Mouse (Mus musculus): Measurements from ENCODE around the gene Fads6. TPM values are rescaled to one million over a fixed set of nuclear protein-coding genes. Genes with fewer than 3 reads are reported as not detected.
A peak's percentile ranks its signal among the peaks of the same experiment; 100 is the strongest.

Gene Fads6
- 1.3 and 1.5 TPM in 2 replicates for polyA plus RNA-seq (2014; fragmentation: Nextera tagmentation; extraction: Ambion mirVana)

DNA sequence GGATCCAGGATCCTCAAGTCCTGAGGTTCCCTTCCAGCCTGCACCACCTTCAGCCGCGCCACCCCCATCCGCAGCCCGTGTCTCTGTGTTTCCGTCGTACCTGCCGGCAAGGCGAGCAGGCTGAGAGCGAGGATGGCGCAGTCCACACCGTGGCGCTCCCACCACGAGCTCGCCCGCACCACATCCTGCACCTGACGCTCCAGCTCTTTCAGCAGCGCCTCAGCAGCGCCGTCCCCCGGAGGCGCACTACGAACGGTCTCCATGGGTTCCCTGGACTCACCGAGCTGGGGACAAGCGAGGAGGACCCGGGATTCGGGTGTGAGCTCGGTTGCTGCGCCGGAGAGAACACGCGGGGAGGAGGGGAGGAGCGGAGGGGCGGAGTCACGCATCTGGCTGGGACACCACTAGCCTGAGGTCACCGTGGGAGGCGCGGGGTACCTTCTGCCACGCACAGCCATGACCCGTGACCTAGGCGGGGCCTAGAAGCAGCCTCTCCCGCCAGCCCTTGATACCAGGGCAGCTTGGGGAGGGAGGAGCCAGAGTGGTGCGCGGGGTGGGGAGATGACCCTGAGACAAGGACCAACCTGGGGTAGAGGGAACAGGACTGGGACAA lies at the start of gene Fads6:
Gene Fads6 (minus strand): TSS at position 450 of the 613 bp plus-strand sequence.
- H3K27ac ChIP-seq (ENCODE audit: low read length), result no peak within 1 kb of the TSS
- peak within 1 kb of the TSS; percentile 75 for H3K4me2 ChIP-seq (replicated peaks; ENCODE audit: low read depth, low read length)
- no peaks in the 10 kb centered on the region for H3K36me3 ChIP-seq (ENCODE audit: control insufficient read depth, insufficient read depth, low read length)
- peak within 1 kb of the TSS; percentile 39 for H3K4me3 ChIP-seq (ENCODE audit: low read depth, low read length)
- 0 out of 2 replicates have a peak, but pooled peaks cover 3% of the 10 kb centered on the region for H3K4me1 ChIP-seq (ENCODE audit: control insufficient read depth, insufficient read depth, low read length)
- ATAC-seq (ENCODE audit: insufficient number of reproducible peaks, insufficient read depth, low FRiP score, low read depth), result peak; percentile 70
- H3K27me3 ChIP-seq (ENCODE audit: control insufficient read depth, insufficient read depth, low read length), result no peaks in the 10 kb centered on the region
- 0 out of 2 replicates have a peak within 1 kb of the TSS, but pooled peaks have one; percentile 21 for H3K9ac ChIP-seq (replicated peaks; ENCODE audit: low read depth, low read length)
- H3K9me3 ChIP-seq (ENCODE audit: control insufficient read depth, low read depth, low read length), result no peaks in the 10 kb centered on the region
- under 1% methylated on average over 44 of the region's 44 CpGs for WGBS

DNA sequence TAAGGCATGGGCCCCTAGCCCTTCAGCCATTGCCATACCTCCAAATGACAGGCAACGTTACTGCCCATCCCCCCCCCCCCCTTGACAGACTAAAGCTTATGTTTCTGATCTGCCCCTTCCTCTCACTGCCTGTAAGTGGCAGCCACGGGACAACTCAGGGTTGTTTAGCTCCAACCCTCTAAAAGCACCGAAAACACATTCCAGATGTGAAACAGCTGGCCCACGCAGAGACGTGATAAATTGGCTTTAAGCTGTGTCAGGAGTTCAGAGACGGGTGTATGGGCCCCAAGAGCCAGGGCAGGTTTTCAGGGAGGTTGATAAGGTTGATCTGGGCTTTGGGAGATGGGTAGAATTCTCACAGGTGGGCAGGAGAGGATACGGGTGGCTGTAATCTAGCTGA lies 48.1 kb upstream of the Fads6 start:
- Histone ChIP-seq H3K4me3 (ENCODE audit: low read depth, low read length) (no peak overlapping the region), H3K9ac (replicated peaks; ENCODE audit: low read depth, low read length) (no peak overlapping the region), H3K4me1 (ENCODE audit: control insufficient read depth, insufficient read depth, low read length) (peaks cover 21% of the 10 kb centered on the region; the same call in 1 of the 2 replicates), H3K36me3 (ENCODE audit: control insufficient read depth, insufficient read depth, low read length) (no peaks in the 10 kb centered on the region), H3K4me2 (replicated peaks; ENCODE audit: low read depth, low read length) (no peak overlapping the region), H3K9me3 (ENCODE audit: control insufficient read depth, low read depth, low read length) (no peaks in the 10 kb centered on the region), H3K27me3 (ENCODE audit: control insufficient read depth, insufficient read depth, low read length) (no peaks in the 10 kb centered on the region), H3K27ac (ENCODE audit: low read length) (no peak overlapping the region)
- ATAC-seq (ENCODE audit: insufficient number of reproducible peaks, insufficient read depth, low FRiP score, low read depth), result no peak
- WGBS, result 13% methylated on average over 7 of the region's 7 CpGs

DNA sequence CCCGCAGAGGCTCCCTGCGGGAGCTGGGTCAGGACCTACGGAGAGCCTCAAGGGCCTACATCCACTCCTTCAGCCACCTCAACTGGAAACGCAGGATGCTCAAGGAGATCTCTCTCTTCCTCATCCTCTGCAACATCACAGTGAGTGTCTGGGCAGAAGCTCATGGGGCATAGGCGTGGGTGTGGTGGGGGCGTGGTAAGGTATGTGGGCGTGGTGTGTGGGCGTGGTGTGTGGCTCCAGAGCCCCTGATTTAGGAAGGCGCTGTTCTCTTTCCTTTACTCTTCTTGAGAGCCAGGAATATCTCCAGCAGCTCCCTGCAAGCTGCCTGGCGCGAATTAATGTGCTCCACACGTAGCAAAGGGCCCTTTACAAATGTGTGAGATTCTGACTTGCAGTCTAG lies 47.5 kb upstream of the Fads6 start:
- ATAC-seq (ENCODE audit: insufficient number of reproducible peaks, insufficient read depth, low FRiP score, low read depth), result no peak
- no peak overlapping the region for H3K4me2 ChIP-seq (replicated peaks; ENCODE audit: low read depth, low read length)
- no peak overlapping the region for H3K27ac ChIP-seq (ENCODE audit: low read length)
- H3K4me1 ChIP-seq (ENCODE audit: control insufficient read depth, insufficient read depth, low read length), result peaks cover 21% of the 10 kb centered on the region; the same call in 1 of the 2 replicates
- WGBS, result 11% methylated on average over 12 of the region's 12 CpGs
- H3K9me3 ChIP-seq (ENCODE audit: control insufficient read depth, low read depth, low read length), result no peaks in the 10 kb centered on the region
- H3K36me3 ChIP-seq (ENCODE audit: control insufficient read depth, insufficient read depth, low read length), result no peaks in the 10 kb centered on the region
- no peak overlapping the region for H3K9ac ChIP-seq (replicated peaks; ENCODE audit: low read depth, low read length)
- H3K27me3 ChIP-seq (ENCODE audit: control insufficient read depth, insufficient read depth, low read length), result no peaks in the 10 kb centered on the region
- no peak overlapping the region for H3K4me3 ChIP-seq (ENCODE audit: low read depth, low read length)

DNA sequence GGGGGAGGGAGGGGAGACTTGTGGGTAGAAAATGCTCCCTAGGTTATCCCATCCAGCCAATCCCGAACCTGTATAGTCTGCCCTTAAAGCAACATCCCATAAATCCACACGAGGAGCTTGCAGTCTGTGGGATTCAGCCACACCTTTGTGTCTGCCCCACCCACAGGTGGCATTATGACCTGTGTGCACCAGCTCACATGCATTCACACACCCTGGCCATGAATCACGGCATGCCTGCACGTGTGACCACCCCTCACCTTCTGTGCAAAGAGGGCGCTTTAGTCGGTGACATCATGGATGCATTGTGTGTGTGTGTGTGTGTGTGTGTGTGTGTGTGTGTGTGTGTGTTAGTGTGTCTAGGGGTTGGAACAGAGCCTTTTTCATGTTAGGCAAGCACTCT lies 44.4 kb upstream of the Fads6 start:
- no peak overlapping the region for H3K4me3 ChIP-seq (ENCODE audit: low read depth, low read length)
- H3K4me2 ChIP-seq (replicated peaks; ENCODE audit: low read depth, low read length), result no peak overlapping the region
- no peak overlapping the region for H3K27ac ChIP-seq (ENCODE audit: low read length)
- no peak overlapping the region for H3K9ac ChIP-seq (replicated peaks; ENCODE audit: low read depth, low read length)
- H3K27me3 ChIP-seq (ENCODE audit: control insufficient read depth, insufficient read depth, low read length), result no peaks in the 10 kb centered on the region
- no peaks in the 10 kb centered on the region for H3K36me3 ChIP-seq (ENCODE audit: control insufficient read depth, insufficient read depth, low read length)
- no peaks in the 10 kb centered on the region for H3K9me3 ChIP-seq (ENCODE audit: control insufficient read depth, low read depth, low read length)
- ATAC-seq (ENCODE audit: insufficient number of reproducible peaks, insufficient read depth, low FRiP score, low read depth), result no peak
- 58% methylated on average over 6 of the region's 6 CpGs for WGBS
- peaks cover 15% of the 10 kb centered on the region; the same call in 1 of the 2 replicates for H3K4me1 ChIP-seq (ENCODE audit: control insufficient read depth, insufficient read depth, low read length)

DNA sequence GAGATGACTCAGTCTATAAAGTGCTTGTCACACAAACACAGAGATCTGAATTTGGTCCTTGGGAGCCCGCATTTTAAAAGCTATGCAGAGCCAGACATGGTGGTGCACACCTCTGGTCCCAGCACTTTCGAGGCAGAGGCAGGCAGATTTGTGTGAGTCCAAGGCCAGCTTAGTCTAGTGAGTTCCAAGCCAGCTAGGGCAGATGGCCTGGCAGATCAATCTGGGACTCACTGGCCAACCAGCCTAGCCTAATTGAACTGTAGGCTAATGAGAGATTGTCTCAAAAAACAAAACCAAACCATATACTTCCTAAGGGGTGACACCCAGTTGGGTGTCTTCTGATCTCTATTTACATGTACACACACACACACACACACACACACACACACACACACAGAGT lies 43.8 kb upstream of the Fads6 start:
- WGBS, result 78% methylated on average over 2 of the region's 2 CpGs
- H3K36me3 ChIP-seq (ENCODE audit: control insufficient read depth, insufficient read depth, low read length), result no peaks in the 10 kb centered on the region
- no peak for ATAC-seq (ENCODE audit: insufficient number of reproducible peaks, insufficient read depth, low FRiP score, low read depth)
- no peaks in the 10 kb centered on the region for H3K27me3 ChIP-seq (ENCODE audit: control insufficient read depth, insufficient read depth, low read length)
- H3K9ac ChIP-seq (replicated peaks; ENCODE audit: low read depth, low read length), result no peak overlapping the region
- no peak overlapping the region for H3K4me3 ChIP-seq (ENCODE audit: low read depth, low read length)
- no peak overlapping the region for H3K4me2 ChIP-seq (replicated peaks; ENCODE audit: low read depth, low read length)
- no peak overlapping the region for H3K27ac ChIP-seq (ENCODE audit: low read length)
- no peaks in the 10 kb centered on the region for H3K9me3 ChIP-seq (ENCODE audit: control insufficient read depth, low read depth, low read length)
- H3K4me1 ChIP-seq (ENCODE audit: control insufficient read depth, insufficient read depth, low read length), result peaks cover 14% of the 10 kb centered on the region; the same call in 1 of the 2 replicates

DNA sequence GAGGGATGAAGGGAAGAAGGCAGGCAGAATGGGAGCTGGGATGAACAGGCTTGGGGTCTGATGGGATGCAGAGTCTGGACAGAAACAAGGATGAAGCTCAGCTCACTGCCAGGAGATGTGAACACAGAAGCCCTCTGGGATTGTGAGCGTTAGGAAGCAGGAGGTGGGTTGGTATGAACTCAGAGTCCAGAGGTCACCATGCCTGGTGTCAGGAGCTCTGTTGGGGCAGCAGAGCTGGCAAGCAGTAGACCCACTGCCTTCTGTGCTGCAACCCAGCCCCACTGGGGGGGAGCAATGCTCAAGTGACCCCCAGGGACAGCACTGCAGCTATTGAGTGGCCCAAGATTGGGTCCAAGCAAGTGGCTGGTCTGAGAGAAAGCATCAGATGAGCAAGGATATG lies 40.4 kb upstream of the Fads6 start:
- Histone ChIP-seq H3K4me2 (replicated peaks; ENCODE audit: low read depth, low read length) (no peak overlapping the region), H3K36me3 (ENCODE audit: control insufficient read depth, insufficient read depth, low read length) (no peaks in the 10 kb centered on the region), H3K27me3 (ENCODE audit: control insufficient read depth, insufficient read depth, low read length) (peaks cover 18% of the 10 kb centered on the region), H3K9me3 (ENCODE audit: control insufficient read depth, low read depth, low read length) (no peaks in the 10 kb centered on the region), H3K27ac (ENCODE audit: low read length) (no peak overlapping the region), H3K9ac (replicated peaks; ENCODE audit: low read depth, low read length) (no peak overlapping the region), H3K4me3 (ENCODE audit: low read depth, low read length) (no peak overlapping the region), H3K4me1 (ENCODE audit: control insufficient read depth, insufficient read depth, low read length) (0 out of 2 replicates have a peak, but pooled peaks cover 4% of the 10 kb centered on the region)
- no peak for ATAC-seq (ENCODE audit: insufficient number of reproducible peaks, insufficient read depth, low FRiP score, low read depth)
- WGBS, result 45% methylated on average over 1 of the region's 1 CpGs

DNA sequence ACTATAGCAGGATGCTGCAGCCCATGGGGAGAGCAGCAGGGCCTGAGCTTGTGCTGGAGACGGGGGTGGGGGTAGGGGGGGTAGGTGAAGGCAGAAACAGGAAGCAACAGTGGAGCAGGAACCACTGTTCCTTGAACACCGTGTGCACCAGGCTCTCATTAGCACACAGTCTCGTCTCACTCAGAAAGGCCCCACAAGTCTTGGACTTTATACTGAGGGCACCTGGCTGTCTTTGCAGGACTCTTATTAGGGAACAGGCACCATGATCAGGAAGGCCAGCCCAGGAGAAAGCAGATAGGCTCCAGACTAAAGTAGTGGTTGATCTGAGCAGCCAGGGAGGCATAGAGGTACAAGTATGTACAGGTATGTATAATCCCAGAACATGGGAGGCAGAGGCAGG lies 39.9 kb upstream of the Fads6 start:
- ATAC-seq (ENCODE audit: insufficient number of reproducible peaks, insufficient read depth, low FRiP score, low read depth), result no peak
- Histone ChIP-seq H3K27me3 (ENCODE audit: control insufficient read depth, insufficient read depth, low read length) (peaks cover 22% of the 10 kb centered on the region), H3K36me3 (ENCODE audit: control insufficient read depth, insufficient read depth, low read length) (no peaks in the 10 kb centered on the region)

DNA sequence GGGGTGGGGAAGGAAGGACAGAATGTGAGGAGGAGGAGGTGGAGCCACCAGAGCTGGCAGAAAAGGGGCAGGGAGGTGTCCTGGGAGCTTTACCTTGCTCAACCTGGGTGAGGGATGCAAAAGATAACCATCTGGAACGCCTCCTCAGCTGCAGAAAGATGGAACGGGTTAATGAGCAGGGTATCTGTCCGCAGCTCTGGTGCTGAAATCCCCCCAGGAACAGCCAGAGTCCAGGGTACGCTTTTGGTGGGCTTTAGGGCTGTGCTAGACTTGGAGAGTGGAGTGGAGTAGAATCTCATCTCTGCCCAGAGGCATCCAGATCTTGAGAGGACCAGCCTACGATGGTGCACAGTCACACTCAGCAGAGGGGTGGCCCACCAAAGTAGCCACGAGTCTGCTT lies 38.7 kb upstream of the Fads6 start:
- 16% methylated on average over 6 of the region's 6 CpGs for WGBS
- Histone ChIP-seq H3K36me3 (ENCODE audit: control insufficient read depth, insufficient read depth, low read length) (no peaks in the 10 kb centered on the region), H3K9me3 (ENCODE audit: control insufficient read depth, low read depth, low read length) (no peaks in the 10 kb centered on the region), H3K4me3 (ENCODE audit: low read depth, low read length) (no peak overlapping the region), H3K27ac (ENCODE audit: low read length) (no peak overlapping the region), H3K4me2 (replicated peaks; ENCODE audit: low read depth, low read length) (no peak overlapping the region), H3K27me3 (ENCODE audit: control insufficient read depth, insufficient read depth, low read length) (peaks cover 22% of the 10 kb centered on the region), H3K9ac (replicated peaks; ENCODE audit: low read depth, low read length) (no peak overlapping the region), H3K4me1 (ENCODE audit: control insufficient read depth, insufficient read depth, low read length) (0 out of 2 replicates have a peak, but pooled peaks cover 4% of the 10 kb centered on the region)
- ATAC-seq (ENCODE audit: insufficient number of reproducible peaks, insufficient read depth, low FRiP score, low read depth), result no peak

More for the DNA sequence above, 39.9 kb upstream of the Fads6 start:
- Histone ChIP-seq H3K9ac (replicated peaks; ENCODE audit: low read depth, low read length) (no peak overlapping the region), H3K27ac (ENCODE audit: low read length) (no peak overlapping the region), H3K4me3 (ENCODE audit: low read depth, low read length) (no peak overlapping the region), H3K4me2 (replicated peaks; ENCODE audit: low read depth, low read length) (no peak overlapping the region), H3K9me3 (ENCODE audit: control insufficient read depth, low read depth, low read length) (no peaks in the 10 kb centered on the region), H3K4me1 (ENCODE audit: control insufficient read depth, insufficient read depth, low read length) (0 out of 2 replicates have a peak, but pooled peaks cover 4% of the 10 kb centered on the region)
- 45% methylated on average over 3 of the region's 3 CpGs for WGBS

DNA sequence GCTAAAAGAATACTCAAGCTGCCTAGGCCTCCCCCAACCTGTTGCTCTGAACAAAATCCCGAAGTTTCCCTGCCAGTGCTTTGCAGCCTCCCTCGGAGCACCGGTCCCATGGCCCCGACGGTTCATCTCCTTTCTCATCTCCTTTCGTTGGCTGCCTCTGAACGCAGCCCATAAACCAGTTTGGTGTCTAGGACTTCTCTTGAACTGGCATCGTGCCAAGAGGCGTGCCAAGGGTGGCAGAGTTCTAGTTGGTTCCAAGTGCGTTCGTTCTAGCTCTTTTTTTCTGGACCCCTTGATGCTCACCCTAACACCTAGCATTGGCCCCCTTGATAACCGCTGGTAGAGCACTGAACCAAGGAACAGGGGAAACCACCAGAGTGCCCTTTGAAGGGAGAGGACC lies 37.8 kb upstream of the Fads6 start:
- no peak for ATAC-seq (ENCODE audit: insufficient number of reproducible peaks, insufficient read depth, low FRiP score, low read depth)
- Histone ChIP-seq H3K4me1 (ENCODE audit: control insufficient read depth, insufficient read depth, low read length) (0 out of 2 replicates have a peak, but pooled peaks cover 4% of the 10 kb centered on the region), H3K4me3 (ENCODE audit: low read depth, low read length) (no peak overlapping the region), H3K9ac (replicated peaks; ENCODE audit: low read depth, low read length) (no peak overlapping the region), H3K9me3 (ENCODE audit: control insufficient read depth, low read depth, low read length) (no peaks in the 10 kb centered on the region), H3K27me3 (ENCODE audit: control insufficient read depth, insufficient read depth, low read length) (peaks cover 22% of the 10 kb centered on the region), H3K36me3 (ENCODE audit: control insufficient read depth, insufficient read depth, low read length) (no peaks in the 10 kb centered on the region), H3K27ac (ENCODE audit: low read length) (no peak overlapping the region), H3K4me2 (replicated peaks; ENCODE audit: low read depth, low read length) (no peak overlapping the region)
- WGBS, result 46% methylated on average over 12 of the region's 12 CpGs

Measured in stomach, embryonic 14.5 days (tissue).